Mouse (Mus musculus) monocyte, adult 2 months (primary cell): Measurements from ENCODE around the gene Nfib.

Experiments used
- DNase-seq, 2 experiments: peaks; one replicate each; pipeline ENCODE4 v3.0.0; 2022; ENCODE audit warnings: low spot score in 2 of 2, low read depth in 1 of 2

Gene Nfib

DNA sequence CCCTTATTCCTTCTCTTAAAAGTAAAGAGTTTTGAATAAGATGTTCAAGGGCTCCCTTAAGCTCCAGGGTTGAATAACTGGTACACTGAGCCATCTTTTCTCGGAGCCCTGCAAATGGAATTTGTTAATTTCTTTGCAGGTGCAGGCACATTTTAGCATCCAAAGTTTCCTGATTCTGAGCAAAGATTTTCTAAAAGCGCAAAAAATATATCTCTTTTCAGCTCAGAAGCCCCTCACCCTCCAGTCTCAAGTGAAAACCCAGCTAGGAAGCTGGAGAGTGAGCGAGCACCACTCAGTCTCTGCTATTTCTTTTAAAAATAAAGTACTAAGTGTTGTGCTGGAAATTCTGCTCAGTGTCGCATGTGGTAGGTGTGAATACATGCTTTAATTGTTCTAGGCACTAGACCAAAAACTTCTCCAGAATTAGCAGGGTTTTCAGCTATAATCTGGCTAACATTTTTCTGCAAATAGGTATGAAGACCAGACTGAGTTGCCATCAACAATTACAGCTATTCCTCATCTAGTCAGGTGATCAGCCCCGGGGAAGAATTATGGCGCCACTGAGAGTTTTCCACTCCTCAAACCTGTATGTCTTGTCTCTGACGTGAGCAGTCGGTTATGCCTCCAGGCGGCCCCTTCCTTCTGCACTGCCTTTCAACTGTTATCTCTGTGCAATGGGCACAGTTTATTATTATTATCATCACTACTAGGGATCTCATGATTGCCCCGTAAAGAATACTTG lies 162.7 kb downstream of the Nfib start:
- DNase-seq: no peak

DNA sequence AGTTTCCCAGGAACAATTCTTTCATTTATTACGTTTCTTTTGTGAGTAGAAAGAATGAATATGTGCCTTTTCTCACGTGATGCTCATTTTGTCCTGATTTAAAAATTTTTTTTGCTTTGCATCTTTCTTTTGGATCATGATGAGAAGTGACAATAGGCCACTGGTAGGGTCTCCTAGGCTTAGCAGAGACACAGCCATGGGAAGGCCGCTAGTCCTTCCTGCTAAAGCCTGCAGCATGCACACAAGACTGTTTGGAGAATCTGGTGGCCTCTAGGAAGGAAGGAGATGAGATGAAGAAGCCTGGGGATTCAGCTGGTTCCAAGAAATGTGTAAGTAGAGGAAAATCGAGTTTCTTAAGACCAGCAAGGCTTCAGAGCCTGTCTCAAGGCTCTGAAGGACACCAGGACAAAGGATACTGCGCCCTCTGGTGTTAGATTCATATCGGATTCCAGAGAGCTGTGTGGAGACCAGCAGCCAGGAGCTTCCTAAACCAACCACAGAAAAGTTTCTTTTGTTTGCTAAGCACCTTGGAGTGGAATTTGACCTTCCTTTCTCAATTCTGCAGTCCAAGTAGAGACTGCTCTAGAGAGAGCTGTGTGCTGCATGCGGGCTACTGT lies 163.5 kb downstream of the Nfib start:
- no peak for DNase-seq

DNA sequence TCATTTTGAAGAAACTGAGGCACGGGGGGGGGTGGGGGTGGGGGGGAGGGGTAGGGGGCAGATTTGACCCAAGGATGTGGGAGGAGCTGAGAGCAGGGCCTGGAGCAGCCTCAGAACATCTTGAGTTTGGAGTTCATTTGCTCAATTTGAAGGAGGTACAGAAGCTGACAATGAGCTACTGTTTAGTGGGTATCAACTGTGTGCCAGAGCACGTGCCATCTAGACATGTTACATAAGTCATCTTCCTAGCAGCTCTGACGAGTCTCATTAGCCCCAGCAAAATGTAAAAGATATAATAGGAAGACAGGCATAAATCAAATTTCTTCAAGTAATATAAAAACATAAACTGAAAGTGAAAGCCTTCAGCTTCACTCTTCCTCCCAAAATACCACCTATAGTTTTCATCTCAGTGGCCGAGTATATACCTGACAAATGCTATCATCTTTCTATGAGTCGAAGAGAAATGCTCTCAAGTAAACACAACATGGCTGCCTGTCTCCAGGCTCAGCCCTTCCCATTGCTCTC lies 165.0 kb downstream of the Nfib start:
- no peak for DNase-seq

DNA sequence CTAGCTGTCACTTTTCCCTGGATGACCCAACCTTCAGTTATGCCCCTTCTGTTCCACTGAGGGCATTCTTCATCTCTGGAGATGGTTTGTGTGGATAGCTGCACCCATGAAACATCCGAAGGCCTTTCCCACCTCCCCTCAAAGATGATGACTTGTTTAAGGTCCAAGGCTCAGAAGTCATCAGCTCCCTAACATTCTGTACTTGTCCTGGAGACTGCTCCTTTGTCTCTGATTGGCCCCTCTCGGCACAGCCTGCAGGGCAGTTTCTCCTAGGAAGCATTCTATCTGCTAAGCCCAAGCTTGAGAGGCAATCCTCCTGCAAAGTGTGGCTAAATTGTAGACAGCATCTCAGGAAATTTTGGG lies 165.5 kb downstream of the Nfib start:
- no peak for DNase-seq

DNA sequence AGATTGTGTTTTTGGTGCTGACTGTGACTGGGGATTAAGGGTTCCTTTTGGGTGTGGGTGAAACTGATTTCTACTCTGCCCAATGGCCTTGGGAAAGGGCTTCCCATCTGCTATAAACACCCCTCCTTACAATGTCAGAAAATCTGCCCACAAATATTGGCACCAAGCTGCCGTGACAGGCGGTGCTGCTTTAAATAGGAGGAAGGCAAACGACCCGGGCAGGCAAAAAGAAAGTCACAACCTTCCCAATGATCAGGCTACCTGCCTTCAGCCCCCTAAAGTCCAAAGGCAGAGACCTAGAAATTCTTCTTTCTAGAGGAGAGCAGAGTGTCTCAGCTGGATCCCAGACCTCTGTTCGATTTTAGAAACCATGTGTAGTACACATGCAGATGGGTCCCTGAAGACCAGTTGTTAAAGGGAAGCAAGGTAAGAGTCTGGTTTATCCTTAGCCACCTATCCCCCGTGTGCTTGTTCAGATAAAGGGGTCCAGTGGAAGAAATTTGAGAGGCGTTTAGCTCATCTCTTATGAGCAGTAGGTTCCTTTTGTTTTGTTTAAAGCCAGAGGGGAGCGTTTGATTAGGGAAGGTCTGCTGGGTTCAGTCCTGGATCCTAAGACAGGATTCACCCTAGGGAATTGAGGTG lies 166.0 kb downstream of the Nfib start:
- DNase-seq: no peak

DNA sequence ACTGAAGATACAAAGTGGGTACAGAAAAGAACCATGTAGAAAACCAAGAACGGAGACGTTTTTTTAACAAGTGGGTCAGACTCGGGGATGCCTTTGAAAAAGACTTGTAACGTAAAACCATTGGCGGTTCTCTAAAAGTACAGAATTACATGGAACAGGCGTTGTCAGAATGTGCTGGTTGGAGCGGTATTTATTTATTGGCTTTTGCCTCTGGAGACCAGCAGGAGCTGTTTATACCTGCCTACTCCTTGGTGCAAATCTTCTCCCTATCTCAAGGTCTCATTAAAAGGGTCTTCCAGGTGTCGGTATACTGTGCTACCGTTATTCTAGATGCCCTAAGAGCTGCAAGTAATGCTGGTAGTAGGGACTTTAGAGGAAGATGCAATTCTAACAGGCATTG lies 166.7 kb downstream of the Nfib start:
- DNase-seq: no peak

DNA sequence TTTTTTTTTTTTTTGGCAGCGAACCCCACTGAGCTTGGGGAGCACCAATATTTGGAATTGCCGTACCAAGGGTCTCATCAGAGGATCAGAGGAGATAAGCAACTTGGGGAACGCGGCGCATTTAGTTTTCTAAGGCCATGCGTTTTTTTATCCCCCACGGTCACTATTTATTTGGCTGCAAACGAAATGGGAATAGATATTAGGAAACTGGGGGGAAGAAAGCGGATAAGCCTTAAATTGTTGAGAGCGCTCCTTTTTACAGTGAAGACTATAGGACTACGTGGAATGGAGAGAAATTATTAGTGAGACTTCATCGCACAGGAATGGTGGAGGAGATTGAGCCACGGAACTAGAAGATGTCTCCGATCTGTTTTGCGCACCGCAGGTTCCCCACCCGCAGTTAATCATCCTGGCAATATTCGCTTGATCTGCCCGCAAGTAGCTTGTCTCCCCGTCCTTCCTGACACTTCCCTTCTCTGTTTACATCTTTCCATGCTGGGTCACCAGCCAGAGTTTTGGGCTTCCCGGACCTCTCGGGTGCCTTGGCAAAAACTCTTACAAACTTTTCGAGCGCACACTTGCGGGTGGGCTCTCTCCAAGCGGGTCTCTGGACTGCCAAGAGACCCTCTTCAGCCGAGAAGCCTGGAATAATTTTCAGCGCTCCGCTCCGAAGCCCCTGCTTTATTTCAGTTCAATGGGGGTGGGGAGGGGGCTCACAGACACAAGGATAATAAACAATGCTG lies 167.3 kb downstream of the Nfib start:
- no peak for DNase-seq

DNA sequence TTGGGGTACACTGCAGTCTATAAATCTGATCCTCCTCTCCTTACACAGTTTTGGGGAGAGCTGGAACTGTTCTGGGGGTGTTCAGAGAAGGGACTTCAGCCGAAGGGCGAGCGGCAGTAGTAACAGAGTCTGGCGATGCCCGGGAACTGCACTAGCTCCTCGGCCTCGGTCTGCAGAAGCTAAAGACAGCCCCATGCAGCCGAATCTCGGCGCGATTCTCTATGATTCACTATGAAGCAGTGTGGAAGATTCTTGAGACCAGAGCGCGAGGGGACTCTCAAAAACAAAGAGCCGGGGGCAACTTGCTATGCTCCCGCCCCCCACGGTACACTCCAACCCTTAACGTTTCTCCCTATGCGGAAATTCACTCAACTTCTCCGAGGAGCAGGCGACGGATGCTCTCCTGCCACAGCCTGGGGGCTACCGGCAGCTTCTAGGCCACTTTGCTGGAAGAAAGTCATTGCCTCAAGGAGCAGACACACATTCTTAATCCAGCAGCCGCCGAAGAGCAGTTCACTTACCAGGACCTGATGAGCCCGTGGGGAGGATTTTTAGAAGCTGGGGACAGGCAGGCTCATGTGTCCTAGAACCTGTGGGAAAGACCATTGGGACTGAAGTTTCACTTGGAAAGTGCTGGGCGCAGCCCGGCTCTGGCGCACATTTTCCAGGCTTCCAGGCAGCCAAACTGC lies 168.1 kb downstream of the Nfib start:
- DNase-seq: no peak

DNA sequence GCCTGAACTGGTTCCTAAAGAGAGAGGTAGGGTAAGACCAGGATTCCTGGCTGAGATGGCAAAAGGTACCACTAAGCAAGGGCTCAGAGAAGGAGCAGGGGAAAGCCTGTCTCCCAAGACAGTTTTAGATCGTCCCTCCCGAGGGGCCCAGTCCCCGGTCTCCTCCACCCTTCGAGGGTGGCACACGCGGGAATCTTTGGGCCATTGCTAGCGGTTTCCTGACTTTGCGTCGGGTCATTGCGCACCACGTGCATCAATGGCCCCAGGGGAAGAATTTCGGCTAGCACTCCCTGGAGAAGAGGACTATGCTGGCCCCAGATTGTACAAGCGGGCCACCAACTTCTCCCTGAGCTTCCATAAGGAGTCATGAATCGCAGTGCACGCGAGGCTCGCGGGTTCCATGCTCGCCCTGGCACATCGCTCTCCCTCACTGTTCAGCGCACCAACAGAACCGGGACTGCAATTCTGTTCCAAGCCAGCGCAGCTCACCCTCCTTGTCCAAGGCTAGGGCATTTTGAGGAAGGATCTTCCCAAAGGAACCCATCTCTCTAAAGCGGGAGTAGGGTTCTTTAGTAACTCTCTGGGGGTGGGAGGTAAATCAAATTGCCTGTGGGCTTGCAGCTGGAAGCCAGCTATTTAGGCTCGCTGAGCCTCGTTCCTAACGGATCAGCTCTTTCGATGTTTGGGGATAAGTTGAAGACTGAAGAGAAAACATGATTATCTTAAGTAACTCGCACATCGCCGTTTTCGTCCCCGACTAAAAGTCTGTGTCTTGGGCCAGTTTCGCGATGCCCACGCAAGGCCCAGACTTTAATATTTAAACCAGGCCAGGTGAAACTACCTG lies 168.9 kb downstream of the Nfib start:
- DNase-seq: no peak

DNA sequence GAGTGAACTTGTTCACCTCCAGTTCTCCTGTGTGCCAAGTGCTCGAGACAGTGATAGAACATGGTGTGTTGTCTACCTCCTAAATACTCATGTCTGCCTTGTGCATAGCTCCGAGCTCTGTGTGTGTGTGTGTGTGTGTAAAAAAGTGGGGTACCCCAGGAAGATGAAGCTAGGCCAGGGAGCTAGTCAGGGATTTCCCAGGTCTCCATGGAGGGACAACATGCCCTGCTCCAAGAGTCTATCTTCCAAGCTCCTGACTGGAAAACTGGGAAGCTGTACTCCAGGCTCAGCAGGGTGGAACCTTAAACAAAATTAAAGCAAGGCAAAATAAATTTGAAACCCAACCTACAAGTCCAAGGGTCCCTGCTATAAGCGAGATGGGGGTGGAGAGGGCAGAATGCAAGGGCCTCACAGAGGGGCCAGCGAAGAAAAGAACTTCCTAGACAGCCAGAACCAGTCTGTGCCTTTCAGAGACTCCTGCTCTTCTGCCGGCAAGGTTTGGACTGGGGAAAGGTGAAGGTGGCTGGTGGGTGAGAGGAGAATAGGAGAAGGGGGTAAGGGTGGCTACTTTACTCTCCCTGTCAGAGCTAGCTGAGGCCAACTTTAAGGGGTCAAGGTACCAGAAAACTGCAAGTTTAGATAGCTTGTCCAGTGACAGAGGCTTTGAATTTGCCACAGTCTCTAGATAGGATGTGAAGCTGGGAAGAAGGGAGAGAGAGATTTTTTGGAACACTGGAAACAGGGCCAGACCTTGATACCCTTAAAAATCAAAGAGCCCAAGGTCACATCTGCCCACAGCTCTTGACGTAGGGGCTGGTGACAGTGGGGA lies 169.7 kb downstream of the Nfib start:
- no peak for DNase-seq

DNA sequence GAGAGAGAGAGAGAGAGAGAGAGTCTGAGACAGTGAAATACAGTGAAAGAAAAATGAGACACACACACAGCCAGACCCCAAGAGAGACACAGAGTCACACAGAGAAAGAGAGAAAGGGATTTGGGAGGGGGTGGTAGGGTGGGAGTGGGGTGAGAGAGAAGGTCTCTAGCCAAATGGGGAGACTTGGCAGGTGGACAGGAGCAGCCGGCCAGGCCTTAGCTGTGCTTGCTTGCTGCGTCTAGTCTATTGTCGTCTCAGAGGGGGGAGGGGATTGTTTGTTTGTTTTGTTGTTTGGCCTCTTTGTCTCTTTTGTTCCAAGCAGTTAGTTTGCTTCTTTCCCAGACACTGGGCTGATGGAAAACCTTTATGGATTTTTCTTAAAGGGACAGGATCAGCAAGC lies 172.3 kb downstream of the Nfib start:
- no peak for DNase-seq

DNA sequence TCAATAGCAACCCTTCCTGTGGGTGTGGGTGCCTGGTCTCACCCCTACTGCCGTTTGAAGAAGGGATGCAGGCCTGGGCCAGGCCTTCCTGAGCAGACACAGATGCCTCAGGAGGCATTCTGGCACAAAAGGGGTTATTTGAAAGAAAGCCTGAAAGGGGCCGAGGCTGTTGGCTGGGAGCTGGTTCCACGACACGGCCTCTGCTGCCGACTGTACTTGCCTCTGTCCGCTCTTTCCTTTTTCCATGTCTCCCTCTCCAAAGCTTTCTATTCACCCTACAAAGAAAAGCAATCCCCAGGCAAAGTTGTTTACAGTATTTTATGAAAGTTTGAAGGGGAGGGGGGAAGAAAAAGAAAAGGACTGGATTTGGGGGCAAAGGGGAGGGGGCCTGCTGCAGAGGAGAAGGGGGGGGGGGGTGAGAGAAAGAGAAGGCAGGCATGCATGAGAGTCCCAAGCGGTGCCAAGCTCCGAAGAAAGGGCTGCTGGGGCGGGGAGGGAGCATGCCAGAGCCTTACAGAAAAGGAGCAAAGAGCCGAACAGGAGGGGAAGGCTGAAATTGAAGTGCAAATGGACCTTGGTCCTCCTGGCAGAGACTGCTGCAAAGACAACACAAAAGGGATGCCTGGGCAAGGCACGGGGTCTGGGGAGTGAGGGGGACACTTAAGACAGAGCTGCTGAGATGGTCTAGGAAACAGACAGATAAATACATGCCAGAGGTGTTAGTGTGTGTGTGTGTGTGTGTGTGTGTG lies 172.9 kb downstream of the Nfib start:
- DNase-seq: no peak

DNA sequence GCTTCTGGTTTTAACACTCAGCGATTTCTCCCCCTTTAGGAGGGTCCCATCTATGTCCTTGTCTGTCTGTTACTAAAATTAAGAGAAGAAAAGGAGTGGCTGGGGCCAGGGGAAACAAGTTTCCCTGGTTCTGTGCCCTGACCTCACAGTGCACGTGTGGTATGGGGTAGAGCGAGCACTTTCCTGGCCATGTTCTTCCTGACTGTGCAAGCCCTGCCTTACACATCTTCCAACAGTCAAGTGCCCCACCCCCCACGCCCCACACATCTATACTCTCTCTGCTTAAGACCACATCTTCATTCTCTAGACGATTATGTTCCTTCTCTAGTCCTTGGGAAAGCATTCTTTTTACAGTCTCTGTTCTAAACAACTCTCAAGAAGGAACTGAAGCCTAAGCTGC lies 173.6 kb downstream of the Nfib start:
- no peak for DNase-seq

DNA sequence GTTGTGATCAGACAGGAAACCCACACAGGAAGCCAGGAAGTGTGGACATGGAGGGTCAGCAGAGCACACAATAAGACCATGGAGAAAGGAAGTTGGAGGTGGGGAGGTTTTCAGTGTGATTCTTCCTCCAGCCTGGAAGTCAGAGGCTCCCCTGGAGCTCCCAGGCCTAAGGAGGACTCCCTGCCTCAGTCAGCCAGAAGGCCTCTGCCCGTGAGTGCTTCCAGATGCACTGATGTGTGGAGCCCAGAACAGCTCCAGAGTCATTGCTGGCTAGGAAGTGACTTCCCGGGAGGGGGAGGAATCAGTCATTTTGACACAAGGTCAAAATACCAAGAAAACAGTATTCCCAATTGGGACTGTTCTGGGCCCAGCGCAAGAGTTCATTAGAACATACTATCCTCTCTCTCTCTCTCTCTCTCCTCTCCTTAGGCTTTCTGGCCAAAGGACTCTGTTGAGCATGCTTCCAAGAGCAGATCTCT lies 174.6 kb downstream of the Nfib start:
- DNase-seq: no peak

DNA sequence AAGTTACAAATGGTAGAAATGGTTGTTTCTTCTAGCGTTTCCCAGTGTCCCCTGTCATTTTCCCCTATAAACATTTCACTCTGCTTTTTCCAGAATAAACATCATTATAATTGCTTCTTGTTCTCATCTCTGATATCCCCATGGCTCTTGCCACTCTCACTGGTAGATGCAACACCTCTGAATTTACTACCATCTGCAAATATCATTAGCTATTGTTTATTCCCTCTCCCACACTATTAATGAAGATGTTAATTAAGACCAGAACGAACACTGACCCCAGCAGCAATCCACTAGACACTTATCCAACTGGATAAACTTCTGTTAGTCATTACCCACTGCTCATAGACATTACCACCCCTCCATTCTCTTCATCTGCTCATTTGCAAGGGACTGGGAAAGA lies 176.6 kb downstream of the Nfib start:
- no peak for DNase-seq

DNA sequence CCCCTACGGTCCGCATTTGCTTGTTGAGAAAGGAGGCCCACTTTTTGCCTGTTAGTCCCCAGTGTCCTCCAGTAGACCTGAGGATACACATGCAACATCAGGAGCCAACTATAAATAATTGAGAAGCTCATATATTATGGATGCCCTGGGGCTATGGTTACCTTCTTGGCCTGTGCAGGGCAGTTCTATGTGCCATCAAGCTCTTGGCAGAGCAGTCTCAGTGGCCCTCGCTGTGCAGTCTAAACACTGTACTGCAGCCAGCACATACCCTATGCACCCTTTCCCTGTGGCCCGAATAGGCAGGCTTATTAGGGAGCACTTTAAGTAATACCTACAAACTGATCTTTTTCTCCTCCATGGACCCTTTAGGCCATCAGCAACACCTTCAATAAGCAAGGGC lies 185.6 kb downstream of the Nfib start:
- no peak for DNase-seq

DNA sequence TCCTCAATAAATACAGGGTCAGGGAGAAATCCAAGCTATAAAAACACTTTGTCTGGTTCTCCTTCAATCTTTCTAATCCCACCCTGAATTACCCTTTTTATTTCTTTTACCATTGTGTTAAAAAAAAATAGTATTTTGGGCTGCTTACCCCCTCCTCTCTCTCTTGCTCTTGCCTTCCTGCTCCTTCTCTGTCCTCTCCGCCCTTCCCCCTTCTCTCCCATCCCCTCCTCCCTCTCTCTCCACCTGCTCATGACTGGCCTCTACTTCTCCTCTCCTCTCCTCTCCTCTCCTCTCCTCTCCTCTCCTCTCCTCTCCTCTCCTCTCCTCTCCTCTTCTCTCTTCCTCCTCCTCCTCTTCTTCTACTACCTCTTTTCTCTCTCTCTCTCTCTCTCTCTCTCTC lies 187.4 kb downstream of the Nfib start:
- DNase-seq: no peak

DNA sequence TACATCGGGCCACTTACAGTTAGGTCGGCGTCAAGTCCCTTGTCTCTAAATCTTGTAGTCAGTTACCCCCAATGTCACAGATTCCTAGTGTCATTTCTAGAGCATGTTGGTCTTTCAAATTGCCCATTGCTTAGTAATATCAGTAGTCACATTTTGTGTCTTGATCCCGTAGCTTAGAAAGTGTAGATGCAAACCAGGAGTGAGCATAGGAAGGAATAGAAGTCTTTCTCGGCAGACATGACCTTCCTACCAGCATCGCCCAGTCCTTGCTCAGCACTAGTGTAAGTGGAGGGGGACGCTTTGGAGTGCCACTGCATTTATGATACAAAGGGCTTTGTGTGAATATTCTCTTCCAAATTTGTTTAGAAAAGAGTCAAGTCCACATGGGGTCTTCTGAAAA lies 188.2 kb downstream of the Nfib start:
- DNase-seq: no peak
